Mouse (Mus musculus) embryonic facial prominence, embryonic 14.5 days (tissue): ENCODE data around the gene Ppp4r3a. TPM values are rescaled to one million over a fixed set of nuclear protein-coding genes. Genes with fewer than 3 reads are reported as not detected.

Experiments
- ATAC-seq: fragments of 200-750 bp; cut with Nextera tagmentation; 2 replicates; pipeline ENCODE4 v1.8.0; 2017; ENCODE audit warnings: low read depth, moderate number of reproducible peaks, moderate TSS enrichment
- DNase-seq: peaks from one replicate; pipeline ENCODE4 v3.0.0-alpha.2; 2015; ENCODE audit warnings: low spot score
- H3K27ac ChIP-seq: fragments of 300-500 bp; sonication (generic); replicated peaks from 2 replicates; pipeline ENCODE4 v1.5.1; 2014; ENCODE audit warnings: low read depth, mild to moderate bottlenecking, low read length, moderate library complexity
- H3K27me3 ChIP-seq: fragments of 300-500 bp; sonication (generic); replicated peaks from 2 replicates; pipeline ENCODE4 v1.6.1; 2014; ENCODE audit warnings: low read length; ENCODE audit not compliant: control insufficient read depth, insufficient read depth
- H3K36me3 ChIP-seq: fragments of 300-500 bp; sonication (generic); 2 replicates; pipeline ENCODE4 v1.6.1; 2014; ENCODE audit warnings: low read length, mixed read lengths; ENCODE audit not compliant: control insufficient read depth, insufficient read depth
- H3K4me1 ChIP-seq: fragments of 300-500 bp; sonication (generic); 2 replicates; pipeline ENCODE4 v1.6.1; 2014; ENCODE audit warnings: antibody characterized with exemption, low read length; ENCODE audit not compliant: control insufficient read depth, insufficient read depth
- H3K4me2 ChIP-seq: fragments of 300-500 bp; sonication (generic); 2 replicates; pipeline ENCODE4 v1.6.1; 2014; ENCODE audit warnings: low read depth, mild to moderate bottlenecking, low read length, moderate library complexity, mixed read lengths
- H3K4me3 ChIP-seq: fragments of 300-500 bp; sonication (generic); 2 replicates; pipeline ENCODE4 v1.5.1; 2014; ENCODE audit warnings: low read depth, mild to moderate bottlenecking, low read length
- H3K9ac ChIP-seq: fragments of 300-500 bp; sonication (generic); 2 replicates; pipeline ENCODE4 v1.6.1; 2014; ENCODE audit warnings: low read depth, mild to moderate bottlenecking, low read length, moderate library complexity, mixed read lengths
- H3K9me3 ChIP-seq: fragments of 300-500 bp; sonication (generic); 2 replicates; pipeline ENCODE4 v1.6.1; 2016; ENCODE audit warnings: low read length; ENCODE audit not compliant: control insufficient read depth
- WGBS: fragments of 180-500 bp; shearing (Covaris S2); extraction: QIAGEN DNeasy Blood & Tissue Kit; methylation state at CpG from one replicate; pipeline ENCODE4 v1.1.7; 2014; 5-methylcytosine and 5-hydroxymethylcytosine counted together
- polyA plus RNA-seq: library from polyadenylated mRNA; unstranded; fragments of >200 nt; fragmentation: Nextera tagmentation; extraction: Ambion mirVana; gene quantifications from 2 replicates; pipeline ENCODE4 v1.2.1, GENCODE M21; 2014

The Ppp4r3a gene
- polyA plus RNA-seq, 1 experiment from 2014 or later, result 33.9 TPM

DNA sequence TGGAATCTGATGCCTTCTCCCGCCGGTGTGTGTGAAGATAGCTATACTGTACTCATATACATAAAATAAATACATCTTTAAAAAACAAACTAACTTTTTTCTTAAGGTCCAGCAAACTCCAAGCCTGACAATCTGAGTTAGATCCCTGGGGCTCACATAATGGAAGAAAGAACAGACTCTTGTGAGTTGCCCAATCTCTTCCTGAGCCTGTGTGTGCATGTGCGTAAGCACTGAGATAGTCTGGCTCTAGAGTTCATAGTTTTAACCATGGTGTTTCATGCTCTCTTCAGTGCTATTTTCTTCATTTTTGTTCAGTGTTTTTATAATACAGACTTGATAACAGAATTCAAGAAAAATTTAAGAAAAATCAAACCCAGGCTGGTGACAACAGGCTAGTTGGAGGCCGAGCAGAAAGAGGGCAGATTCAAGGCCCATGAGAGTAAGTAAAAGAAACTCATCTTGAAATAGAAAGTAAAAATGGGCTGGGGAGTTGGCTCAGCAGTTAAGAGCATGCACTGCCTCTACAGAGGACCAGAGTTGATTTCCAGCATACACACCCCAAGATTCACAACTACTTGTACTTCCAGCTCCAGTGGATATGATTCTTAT is 8.6 kb downstream of the Ppp4r3a start:
- ATAC-seq (no peak), DNase-seq (no peak)
- Histone ChIP-seq H3K27ac (no peak overlapping the region), H3K4me3 (no peak overlapping the region), H3K4me2 (no peak overlapping the region), H3K27me3 (no peaks in the 10 kb centered on the region), H3K9me3 (no peaks in the 10 kb centered on the region), H3K36me3 (peaks cover 13% of the 10 kb centered on the region; the same call in 1 of the 2 replicates), H3K9ac (no peak overlapping the region), H3K4me1 (no peaks in the 10 kb centered on the region; the same call in 1 of the 2 replicates)
- WGBS, result 86% methylated on average over 4 of the region's 4 CpGs

DNA sequence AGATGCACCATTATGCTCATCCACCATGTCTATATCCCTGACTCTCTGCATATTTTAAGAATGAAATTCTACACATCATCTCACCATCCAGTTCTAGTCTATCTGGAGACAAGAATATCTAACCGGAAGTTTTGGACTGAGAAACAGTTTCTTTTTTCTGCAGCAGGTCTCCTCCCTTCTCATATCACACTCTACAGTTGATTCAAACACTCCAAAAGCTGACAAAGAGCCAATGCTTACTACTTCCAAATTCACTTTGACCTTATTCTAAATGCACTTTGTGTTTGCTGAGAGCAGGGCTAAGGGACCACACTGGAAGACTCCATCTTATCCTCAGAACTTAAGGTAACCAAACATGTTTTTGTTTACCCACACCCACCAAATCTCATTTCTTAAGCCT is 13.7 kb downstream of the Ppp4r3a start:
- Histone ChIP-seq H3K9ac (no peak overlapping the region), H3K36me3 (peaks cover 26% of the 10 kb centered on the region), H3K4me3 (no peak overlapping the region), H3K4me2 (no peak overlapping the region), H3K27ac (no peak overlapping the region), H3K9me3 (no peaks in the 10 kb centered on the region), H3K4me1 (no peaks in the 10 kb centered on the region), H3K27me3 (no peaks in the 10 kb centered on the region)
- no peak for DNase-seq
- ATAC-seq, result no peak
- 94% methylated on average over 1 of the region's 1 CpGs for WGBS

DNA sequence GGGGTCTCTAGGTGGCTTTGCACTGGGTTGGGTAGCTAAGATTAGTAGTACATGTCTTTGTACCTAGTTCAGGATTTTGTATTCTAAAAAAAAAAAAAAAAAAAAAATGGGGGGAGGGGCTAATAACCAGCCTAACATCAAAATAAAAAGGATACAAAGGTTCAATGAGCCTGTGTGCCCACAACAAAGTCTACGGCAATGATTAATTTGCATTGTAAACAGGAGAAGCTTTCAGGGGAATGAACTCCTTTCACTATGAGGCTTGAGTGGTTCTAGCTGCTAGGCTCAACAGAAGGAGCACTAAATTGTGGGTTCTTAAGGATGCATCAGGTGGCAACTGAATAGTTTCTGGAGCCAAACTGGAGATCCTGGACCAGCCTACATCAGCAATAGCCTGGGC is 17.2 kb downstream of the Ppp4r3a start:
- DNase-seq, result no peak
- no peak overlapping the region for H3K27ac ChIP-seq
- peaks cover 59% of the 10 kb centered on the region for H3K36me3 ChIP-seq
- no peak overlapping the region for H3K4me2 ChIP-seq
- 90% methylated on average over 1 of the region's 1 CpGs for WGBS
- no peaks in the 10 kb centered on the region for H3K4me1 ChIP-seq
- no peak overlapping the region for H3K9ac ChIP-seq
- no peaks in the 10 kb centered on the region for H3K9me3 ChIP-seq
- ATAC-seq, result no peak
- no peaks in the 10 kb centered on the region for H3K27me3 ChIP-seq
- H3K4me3 ChIP-seq, result no peak overlapping the region

DNA sequence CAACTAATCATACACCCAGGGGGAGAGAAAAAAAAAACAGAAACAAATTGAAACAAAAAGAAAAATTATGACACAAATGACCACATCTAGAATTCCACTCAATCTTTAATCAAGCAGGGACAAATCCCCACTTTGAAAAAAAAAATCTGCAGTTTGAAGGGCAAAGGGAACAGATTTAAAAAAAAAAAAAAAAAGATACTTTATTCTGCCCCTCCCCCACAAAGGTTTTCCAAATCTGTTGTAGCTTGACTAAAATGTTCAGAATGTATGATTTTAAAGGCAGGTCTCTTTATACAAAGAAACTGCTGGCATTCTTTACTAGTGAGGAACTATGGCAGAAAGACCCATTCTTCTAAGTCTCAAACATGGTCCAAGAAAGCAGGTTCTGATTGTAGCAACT is 43.5 kb downstream of the Ppp4r3a start:
- H3K9ac ChIP-seq, result no peak overlapping the region
- no peak overlapping the region for H3K4me3 ChIP-seq
- no peaks in the 10 kb centered on the region for H3K4me1 ChIP-seq
- H3K27me3 ChIP-seq, result no peaks in the 10 kb centered on the region
- ATAC-seq (no peak), DNase-seq (no peak)
- no peak overlapping the region for H3K27ac ChIP-seq
- H3K9me3 ChIP-seq, result no peaks in the 10 kb centered on the region
- H3K4me2 ChIP-seq, result no peak overlapping the region
- H3K36me3 ChIP-seq, result peaks cover 67% of the 10 kb centered on the region

DNA sequence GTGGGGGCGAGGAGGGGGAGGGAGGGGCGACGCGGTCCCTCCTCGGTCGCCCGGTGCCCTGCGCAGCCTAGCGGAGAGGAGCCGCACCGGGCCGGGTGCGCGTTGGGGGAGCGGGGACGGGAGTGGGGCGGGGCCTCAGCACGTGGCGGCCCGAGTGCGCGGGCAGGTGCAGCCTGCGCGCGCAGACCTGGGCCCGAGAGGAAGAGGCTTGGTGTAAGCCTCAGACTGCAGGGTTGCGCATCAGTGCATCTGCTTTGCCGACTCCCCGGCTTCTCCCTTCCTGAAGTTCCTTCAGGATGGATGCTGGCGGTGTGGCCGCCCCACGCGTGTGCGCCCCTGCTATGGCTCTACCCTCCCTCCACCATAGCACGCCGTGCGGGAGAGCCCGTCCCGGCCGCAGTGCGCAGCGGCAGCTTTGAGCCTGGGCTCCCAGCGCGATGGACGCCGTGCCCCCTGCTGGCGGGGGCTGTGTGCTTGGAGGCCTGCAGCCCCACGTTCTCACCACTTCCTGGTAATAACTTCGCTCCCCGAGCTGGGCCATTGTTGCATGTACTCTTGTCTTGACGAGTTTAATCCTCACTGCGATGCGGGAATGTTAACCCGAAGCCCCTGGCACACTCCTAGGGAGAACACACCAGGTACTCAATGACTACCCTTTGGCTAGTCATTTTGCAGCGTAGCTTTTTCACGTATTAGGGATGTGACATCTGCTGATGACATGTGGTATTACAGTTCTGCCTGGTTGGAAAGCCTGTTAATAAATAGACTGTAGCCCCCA is 54.4 kb downstream of the Ppp4r3a start, which contains the start of gene Ccdc88c:
Ccdc88c (minus strand) TSS at position 103 of the 778 bp plus-strand sequence.
- peak within 1 kb of the TSS; percentile 70 for H3K4me3 ChIP-seq
- ATAC-seq (peak; percentile 87), DNase-seq (peak; percentile 92)
- no peaks in the 10 kb centered on the region for H3K36me3 ChIP-seq
- H3K4me1 ChIP-seq, result peaks cover 7% of the 10 kb centered on the region; the same call in 1 of the 2 replicates
- WGBS, result 1% methylated on average over 30 of the region's 56 CpGs
- peak within 1 kb of the TSS; percentile 78 for H3K9ac ChIP-seq
- peak within 1 kb of the TSS; percentile 71 for H3K27ac ChIP-seq
- peaks cover 36% of the 10 kb centered on the region for H3K27me3 ChIP-seq
- peak within 1 kb of the TSS; percentile 95 for H3K4me2 ChIP-seq
- no peaks in the 10 kb centered on the region for H3K9me3 ChIP-seq

DNA sequence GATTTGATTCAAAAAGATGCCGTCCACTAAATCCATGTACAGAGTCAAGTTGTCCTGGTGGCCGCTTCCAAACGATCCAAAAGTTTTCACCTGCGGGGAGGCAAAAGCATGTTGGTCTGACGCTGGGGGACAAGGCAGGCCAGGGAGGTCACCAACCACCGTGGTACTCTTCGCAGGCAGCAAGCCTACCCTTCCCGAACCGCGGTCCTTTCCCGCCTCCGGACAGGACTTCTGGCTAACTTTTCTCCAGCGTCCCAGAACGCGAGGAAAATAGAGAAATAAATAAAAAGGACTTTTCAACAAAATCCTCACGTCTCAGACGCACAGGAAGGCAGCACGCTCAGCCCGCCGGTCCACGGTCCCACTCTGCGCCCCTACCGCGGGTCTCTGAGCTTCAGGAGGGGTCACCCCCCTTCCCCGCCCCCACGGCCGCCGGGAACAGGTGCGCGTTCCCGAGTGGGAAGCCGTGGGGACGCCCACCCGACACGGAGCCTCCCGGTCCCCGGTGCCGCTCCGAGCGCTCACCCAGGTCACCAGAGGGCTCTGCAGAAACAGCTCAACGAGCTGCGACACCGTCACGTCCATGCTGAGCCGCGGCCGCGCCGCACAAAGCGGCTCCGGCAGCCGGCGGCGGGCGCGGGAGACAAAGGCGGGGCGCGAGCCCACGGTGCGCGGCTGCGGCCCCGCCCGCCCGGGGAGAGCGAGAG is 55.1 kb downstream of the Ppp4r3a start:
- Histone ChIP-seq H3K9me3 (no peaks in the 10 kb centered on the region), H3K4me1 (peaks cover 7% of the 10 kb centered on the region; the same call in 1 of the 2 replicates), H3K36me3 (no peaks in the 10 kb centered on the region), H3K27me3 (peaks cover 36% of the 10 kb centered on the region), H3K4me2 (peak overlapping the region; percentile 95), H3K9ac (peak overlapping the region; percentile 78), H3K27ac (peak overlapping the region; percentile 71), H3K4me3 (peak overlapping the region; percentile 70)
- under 1% methylated on average over 24 of the region's 67 CpGs for WGBS
- DNase-seq (no peak), ATAC-seq (peak; percentile 1; the same call in 1 of the 2 replicates)

DNA sequence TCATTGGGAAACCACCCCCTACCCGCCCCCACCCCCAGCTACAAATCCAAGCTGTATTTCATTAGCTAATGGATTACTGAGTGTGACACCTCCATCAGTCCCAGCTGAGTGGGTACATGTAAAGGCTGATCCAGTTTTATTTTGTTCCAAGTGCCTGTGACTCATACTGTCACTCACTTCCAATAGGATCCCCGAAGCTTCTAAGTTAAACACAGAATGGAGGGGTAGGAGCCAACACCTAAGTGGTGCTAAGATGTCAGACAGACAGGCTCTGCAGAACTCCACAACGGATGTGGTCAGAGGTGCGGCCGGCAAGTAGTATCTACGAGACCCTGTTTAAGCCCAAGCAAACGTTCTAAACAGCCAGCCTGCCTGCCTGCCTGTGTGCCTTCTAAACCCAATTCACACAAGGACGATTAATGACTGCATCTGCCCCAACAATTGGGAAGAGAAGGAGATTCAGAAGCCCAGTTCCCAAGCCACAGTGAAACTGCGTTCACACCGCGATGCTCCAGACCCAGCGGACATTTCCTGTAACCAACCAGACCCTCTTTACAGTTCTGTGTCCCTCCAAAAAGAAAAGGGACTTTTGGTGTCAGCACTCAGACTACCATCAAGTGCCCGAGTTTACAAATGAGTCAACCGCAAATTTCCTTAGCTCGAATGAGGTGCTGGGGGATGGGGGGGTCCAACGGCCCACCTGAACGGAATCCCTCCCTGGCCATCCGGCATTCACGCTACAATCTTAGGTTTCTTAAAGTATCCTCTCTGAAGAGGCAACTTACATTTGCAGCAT is 55.9 kb downstream of the Ppp4r3a start:
- no peak for ATAC-seq
- 0 out of 2 replicates have a peak overlapping the region, but pooled peaks have one; percentile 71 for H3K27ac ChIP-seq
- H3K27me3 ChIP-seq, result peaks cover 36% of the 10 kb centered on the region
- H3K4me3 ChIP-seq, result peak overlapping the region; percentile 70
- WGBS, result 1% methylated on average over 19 of the region's 19 CpGs
- no peak for DNase-seq
- H3K4me2 ChIP-seq, result peak overlapping the region; percentile 95
- peaks cover 7% of the 10 kb centered on the region; the same call in 1 of the 2 replicates for H3K4me1 ChIP-seq
- no peaks in the 10 kb centered on the region for H3K36me3 ChIP-seq
- peak overlapping the region; percentile 78 for H3K9ac ChIP-seq
- no peaks in the 10 kb centered on the region for H3K9me3 ChIP-seq

DNA sequence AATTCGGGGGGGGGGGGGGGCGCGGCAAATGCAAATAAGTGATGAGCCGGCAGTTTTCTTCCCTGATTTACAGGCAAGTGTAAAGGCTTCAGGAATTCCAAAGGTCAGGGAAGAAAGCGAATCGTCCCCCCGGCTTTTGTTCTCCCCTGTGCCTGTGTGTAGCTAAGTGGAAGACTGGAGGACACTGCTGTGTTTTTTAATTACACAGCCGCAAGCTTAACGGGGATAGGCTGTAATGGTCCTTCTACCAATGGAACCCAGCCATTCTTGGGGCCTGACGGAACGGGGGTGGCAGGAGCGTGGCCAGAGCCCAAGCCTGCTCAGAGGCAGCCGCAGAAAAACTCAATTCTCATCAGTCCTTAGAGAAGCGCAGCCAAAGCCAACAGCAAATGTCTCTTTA is 56.6 kb downstream of the Ppp4r3a start:
- H3K4me3 ChIP-seq, result peak overlapping the region; percentile 70
- H3K4me2 ChIP-seq, result peak overlapping the region; percentile 95
- H3K4me1 ChIP-seq, result peaks cover 7% of the 10 kb centered on the region; the same call in 1 of the 2 replicates
- peaks cover 36% of the 10 kb centered on the region for H3K27me3 ChIP-seq
- H3K9ac ChIP-seq, result 0 out of 2 replicates have a peak overlapping the region, but pooled peaks have one; percentile 35
- H3K36me3 ChIP-seq, result no peaks in the 10 kb centered on the region
- 9% methylated on average over 12 of the region's 14 CpGs for WGBS
- ATAC-seq, result no peak
- H3K9me3 ChIP-seq, result no peaks in the 10 kb centered on the region
- no peak overlapping the region for H3K27ac ChIP-seq
- DNase-seq, result no peak
